Mouse (Mus musculus) kidney, adult 2 months (tissue): ENCODE data around the gene Capsl. TPM values are rescaled to one million over a fixed set of nuclear protein-coding genes. Genes with fewer than 3 reads are reported as not detected.

Experiments used
- DNase-seq: peaks from one replicate; pipeline ENCODE4 v3.0.0; 2021
- H3K27ac ChIP-seq: fragments of 200-500 bp; 2 replicates; pipeline ENCODE4 v1.5.1; 2012; ENCODE audit warnings: low read depth, low read length, control low read depth, inconsistent platforms; ENCODE audit not compliant: insufficient read depth
- H3K27me3 ChIP-seq: fragments of 200-500 bp; replicated peaks from 2 replicates; pipeline ENCODE4 v1.6.1; 2012; ENCODE audit warnings: mild to moderate bottlenecking, moderate library complexity, low read length, inconsistent platforms; ENCODE audit not compliant: control insufficient read depth, insufficient read depth
- H3K36me3 ChIP-seq: fragments of 200-500 bp; 2 replicates; pipeline ENCODE4 v1.6.1; 2012; ENCODE audit warnings: mild to moderate bottlenecking, moderate library complexity, low read length, inconsistent platforms; ENCODE audit not compliant: control insufficient read depth, insufficient read depth
- H3K4me1 ChIP-seq: fragments of 200-500 bp; 2 replicates; pipeline ENCODE4 v1.6.1; 2011; ENCODE audit warnings: low read length; ENCODE audit not compliant: control insufficient read depth, insufficient read depth
- H3K4me3 ChIP-seq: fragments of 200-500 bp; 2 replicates; pipeline ENCODE4 v1.5.1; 2011; ENCODE audit warnings: mild to moderate bottlenecking, low read depth, low read length, control low read depth; ENCODE audit not compliant: insufficient read depth
- CTCF ChIP-seq: fragments of 200-500 bp; conservative IDR thresholded peaks from 2 replicates; pipeline ENCODE4 v1.5.1; 2011; ENCODE audit warnings: low read depth, mild to moderate bottlenecking, control low read depth, low read length, moderate library complexity, mixed read lengths; ENCODE audit not compliant: insufficient read depth, insufficient read length
- POLR2A ChIP-seq: fragments of 200-500 bp; IDR thresholded peaks from one replicate; pipeline ENCODE4 v1.6.1; 2011; ENCODE audit warnings: low read depth, low read length, control low read depth
- WGBS: fragments of 180-500 bp; shearing (Covaris S2); methylation state at CpG from one replicate; pipeline ENCODE4 v1.1.7; 2018; 5-methylcytosine and 5-hydroxymethylcytosine counted together
- polyA plus RNA-seq: library from polyadenylated mRNA; depleted of rRNA; stranded (reverse); fragments of >200 nt; gene quantifications from 2 replicates; pipeline ENCODE4 v1.2.3, GENCODE M21; 2012; rRNA removed

The Capsl gene
- polyA plus RNA-seq, 1 experiment = 0.33 TPM

DNA sequence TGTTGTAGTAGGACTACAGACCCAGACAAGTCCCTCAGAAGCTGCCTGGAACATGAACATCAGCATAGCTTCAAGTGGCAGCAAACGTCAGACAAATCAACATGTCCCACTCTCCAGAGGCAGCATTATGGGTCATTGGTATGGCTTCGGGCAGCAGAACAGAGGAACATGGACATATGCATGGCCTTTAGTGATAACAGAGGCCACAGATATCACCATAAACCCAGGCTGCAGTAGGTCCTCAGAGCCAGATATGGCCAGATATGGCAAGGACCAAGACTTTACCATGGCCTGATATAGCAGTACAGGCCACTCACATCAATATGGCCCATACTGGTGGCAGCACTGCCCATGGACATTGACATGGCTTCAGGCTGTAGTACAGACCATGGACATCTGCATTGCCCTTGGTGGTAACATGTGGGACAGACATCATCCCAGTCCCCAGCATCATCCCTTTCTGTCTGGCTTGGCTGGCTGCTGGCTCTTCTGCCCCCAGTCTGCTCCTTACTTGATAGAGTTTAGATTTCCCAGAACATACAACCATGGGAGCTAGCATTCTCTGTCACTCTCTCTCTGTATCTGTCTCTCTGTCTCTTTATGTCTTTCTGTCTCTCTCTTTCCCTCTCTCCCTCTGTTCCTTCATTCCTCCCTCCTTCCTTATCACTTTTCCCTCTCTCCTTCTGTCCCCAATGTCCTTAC is 53.7 kb downstream of the Capsl start:
- H3K4me1 ChIP-seq = no peaks in the 10 kb centered on the region
- H3K27me3 ChIP-seq = no peaks in the 10 kb centered on the region
- no peaks in the 10 kb centered on the region for H3K36me3 ChIP-seq
- 89% methylated on average over 2 of the region's 2 CpGs for WGBS
- TF ChIP-seq POLR2A (no peak), CTCF (no peak)
- no peak overlapping the region for H3K27ac ChIP-seq
- DNase-seq = no peak
- H3K4me3 ChIP-seq = no peak overlapping the region

DNA sequence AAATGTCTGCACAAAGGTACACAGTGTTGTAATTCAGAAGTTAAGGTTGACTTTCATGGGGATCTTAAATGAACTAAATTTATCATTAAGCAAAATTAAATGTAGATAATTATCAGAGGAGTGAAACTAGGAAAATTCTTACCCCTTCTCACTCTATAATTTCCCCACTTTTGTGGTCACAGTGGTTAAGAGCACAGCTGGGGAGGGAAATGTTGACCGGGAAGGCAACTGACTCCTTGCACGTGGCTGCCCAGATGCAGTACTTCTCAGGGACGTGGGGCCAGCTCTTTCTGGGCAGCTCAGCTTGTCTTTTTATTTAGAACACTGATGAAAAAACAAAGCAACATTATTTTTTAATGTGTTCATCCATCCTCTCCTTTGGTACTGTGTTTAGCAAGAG is 56.2 kb downstream of the Capsl start:
- H3K27me3 ChIP-seq = no peaks in the 10 kb centered on the region
- TF ChIP-seq POLR2A (no peak), CTCF (no peak)
- H3K27ac ChIP-seq = no peak overlapping the region
- H3K36me3 ChIP-seq = no peaks in the 10 kb centered on the region
- WGBS = 70% methylated on average over 3 of the region's 3 CpGs
- H3K4me1 ChIP-seq = no peaks in the 10 kb centered on the region
- no peak overlapping the region for H3K4me3 ChIP-seq
- DNase-seq = no peak

Other genes starting within 250 kb of the Capsl start
- gene Ugt3a1, start 159.1 kb upstream of the Capsl start, polyA plus RNA-seq = 193 and 203 TPM in 2 replicates
- gene Ugt3a2, start 100.5 kb upstream of the Capsl start, polyA plus RNA-seq = 486 and 522 TPM in 2 replicates
- gene Il7r, start 94.1 kb downstream of the Capsl start, polyA plus RNA-seq = 0.04 and 0.95 TPM in 2 replicates